Mouse (Mus musculus) limb, embryonic 15.5 days (tissue): ENCODE results near the gene AC140267.1. TPM values are rescaled to one million over a fixed set of nuclear protein-coding genes. Genes with fewer than 3 reads are reported as not detected.

ENCODE experiments used
- ATAC-seq: fragments of 200-750 bp; cut with Nextera tagmentation; 2 replicates; pipeline ENCODE4 v1.8.0; 2017; ENCODE audit warnings: low read depth, moderate TSS enrichment; ENCODE audit not compliant: insufficient number of reproducible peaks, low FRiP score, low TSS enrichment
- H3K27ac ChIP-seq: fragments of 300-500 bp; sonication (generic); 2 replicates; pipeline ENCODE4 v1.5.1; 2015; ENCODE audit warnings: moderate library complexity, mild to moderate bottlenecking, inconsistent platforms
- H3K27me3 ChIP-seq: fragments of 300-500 bp; sonication (generic); 2 replicates; pipeline ENCODE4 v1.6.1; 2015; ENCODE audit warnings: inconsistent platforms
- H3K36me3 ChIP-seq: fragments of 300-500 bp; sonication (generic); 2 replicates; pipeline ENCODE4 v1.6.1; 2015; ENCODE audit warnings: inconsistent platforms
- H3K4me1 ChIP-seq: fragments of 300-500 bp; sonication (generic); 2 replicates; pipeline ENCODE4 v1.6.1; 2015; ENCODE audit warnings: inconsistent platforms
- H3K4me2 ChIP-seq: fragments of 300-500 bp; sonication (generic); 2 replicates; pipeline ENCODE4 v1.6.1; 2015; ENCODE audit warnings: mild to moderate bottlenecking, inconsistent platforms
- H3K4me3 ChIP-seq: fragments of 300-500 bp; sonication (generic); 2 replicates; pipeline ENCODE4 v1.5.1; 2015; ENCODE audit warnings: mild to moderate bottlenecking, inconsistent platforms
- H3K9ac ChIP-seq: fragments of 300-500 bp; sonication (generic); 2 replicates; pipeline ENCODE4 v1.6.1; 2015; ENCODE audit warnings: inconsistent platforms
- H3K9me3 ChIP-seq: fragments of 300-500 bp; sonication (generic); 2 replicates; pipeline ENCODE4 v1.6.1; 2016; ENCODE audit warnings: inconsistent platforms
- WGBS: fragments of 180-500 bp; shearing (Covaris S2); methylation state at CpG from one replicate; pipeline ENCODE4 v1.1.7; 2015; 5-methylcytosine and 5-hydroxymethylcytosine counted together
- polyA plus RNA-seq: library from polyadenylated mRNA; unstranded; fragments of >200 nt; fragmentation: Nextera tagmentation; extraction: Ambion mirVana; gene quantifications from 2 replicates; pipeline ENCODE4 v1.2.1, GENCODE M21; 2015

The AC140267.1 gene
- polyA plus RNA-seq = not detected in 2 replicates

DNA sequence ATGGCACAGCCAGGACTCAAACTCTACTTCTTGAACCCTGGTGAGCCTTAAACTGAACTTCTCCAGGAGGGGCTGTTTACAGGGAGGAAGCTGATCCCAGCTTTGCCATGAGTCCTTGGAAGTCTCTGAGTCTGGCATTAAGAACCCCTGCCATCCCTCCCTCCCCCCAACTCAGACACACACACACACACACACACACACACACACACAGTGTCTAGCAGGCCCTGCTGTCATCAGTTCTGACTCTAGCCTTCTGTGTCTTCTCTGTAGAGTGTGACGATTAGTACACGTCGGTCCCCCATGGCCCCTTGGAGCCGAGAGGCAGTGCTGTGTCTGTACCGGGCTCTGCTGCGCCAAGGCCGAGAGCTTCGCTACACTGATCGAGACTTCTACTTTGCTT, at the start of gene AC140267.1:
Gene AC140267.1 (plus strand): TSS at position 301 of the 400 bp plus-strand sequence.
- Histone ChIP-seq H3K4me1 (peaks cover 16% of the 10 kb centered on the region), H3K4me2 (peak within 1 kb of the TSS; percentile 65), H3K9me3 (no peaks in the 10 kb centered on the region), H3K27ac (peak within 1 kb of the TSS; percentile 80; the same call in 1 of the 2 replicates), H3K9ac (peak within 1 kb of the TSS; percentile 63; the same call in 1 of the 2 replicates), H3K27me3 (no peaks in the 10 kb centered on the region), H3K36me3 (peaks cover 40% of the 10 kb centered on the region), H3K4me3 (peak within 1 kb of the TSS; percentile 63)
- 94% methylated on average over 9 of the region's 9 CpGs for WGBS
- no peak for ATAC-seq

DNA sequence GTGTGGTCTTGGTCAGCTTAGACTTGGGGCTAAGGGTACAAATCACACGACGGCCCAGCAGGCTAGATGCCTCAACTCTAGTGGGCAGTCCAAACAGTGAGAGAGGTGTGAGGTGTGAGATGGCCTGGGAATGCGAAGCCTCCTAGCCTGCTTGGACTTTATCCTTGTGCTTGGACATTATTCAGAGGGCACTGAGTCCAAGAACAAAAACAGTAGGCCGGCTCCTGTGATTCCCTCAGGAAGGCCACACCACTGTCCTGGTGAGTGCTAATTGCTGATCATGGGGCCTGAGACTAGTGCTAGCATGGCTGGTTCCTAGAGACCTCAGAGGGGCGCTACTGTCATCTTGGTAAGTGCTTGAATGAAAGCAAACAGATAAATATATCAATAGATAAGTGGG, 46.7 kb upstream of the AC140267.1 start:
- Histone ChIP-seq H3K36me3 (0 out of 2 replicates have a peak, but pooled peaks cover 2% of the 10 kb centered on the region), H3K27ac (no peak overlapping the region), H3K27me3 (no peaks in the 10 kb centered on the region), H3K4me3 (no peak overlapping the region), H3K9me3 (no peaks in the 10 kb centered on the region), H3K4me2 (no peak overlapping the region), H3K4me1 (peaks cover 3% of the 10 kb centered on the region; the same call in 1 of the 2 replicates), H3K9ac (no peak overlapping the region)
- no peak for ATAC-seq
- 73% methylated on average over 5 of the region's 5 CpGs for WGBS

DNA sequence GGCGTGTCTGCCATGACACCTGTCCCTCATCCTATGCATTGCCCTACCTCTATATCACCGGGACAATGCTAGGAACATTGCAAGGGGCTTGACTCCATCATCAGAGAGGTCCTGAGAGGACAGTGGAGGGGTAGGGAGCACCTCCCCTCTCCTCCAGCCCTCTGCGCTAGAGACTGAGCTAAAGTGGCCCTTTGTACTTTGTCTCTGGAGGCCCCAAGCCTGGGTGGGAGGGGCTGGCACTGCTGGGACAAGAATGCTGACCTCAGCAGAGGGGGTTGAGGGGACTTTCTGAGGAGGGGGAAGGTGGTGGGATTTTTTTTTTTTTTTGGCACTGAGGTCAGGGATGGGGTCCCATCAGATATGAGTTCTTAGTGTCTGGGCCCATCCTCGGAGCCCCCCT, 45.6 kb upstream of the AC140267.1 start:
- Histone ChIP-seq H3K4me1 (peaks cover 3% of the 10 kb centered on the region; the same call in 1 of the 2 replicates), H3K36me3 (no peaks in the 10 kb centered on the region), H3K4me3 (no peak overlapping the region), H3K9me3 (no peaks in the 10 kb centered on the region), H3K4me2 (no peak overlapping the region), H3K27me3 (no peaks in the 10 kb centered on the region), H3K27ac (no peak overlapping the region), H3K9ac (no peak overlapping the region)
- WGBS = 81% methylated on average over 4 of the region's 4 CpGs
- ATAC-seq = no peak

DNA sequence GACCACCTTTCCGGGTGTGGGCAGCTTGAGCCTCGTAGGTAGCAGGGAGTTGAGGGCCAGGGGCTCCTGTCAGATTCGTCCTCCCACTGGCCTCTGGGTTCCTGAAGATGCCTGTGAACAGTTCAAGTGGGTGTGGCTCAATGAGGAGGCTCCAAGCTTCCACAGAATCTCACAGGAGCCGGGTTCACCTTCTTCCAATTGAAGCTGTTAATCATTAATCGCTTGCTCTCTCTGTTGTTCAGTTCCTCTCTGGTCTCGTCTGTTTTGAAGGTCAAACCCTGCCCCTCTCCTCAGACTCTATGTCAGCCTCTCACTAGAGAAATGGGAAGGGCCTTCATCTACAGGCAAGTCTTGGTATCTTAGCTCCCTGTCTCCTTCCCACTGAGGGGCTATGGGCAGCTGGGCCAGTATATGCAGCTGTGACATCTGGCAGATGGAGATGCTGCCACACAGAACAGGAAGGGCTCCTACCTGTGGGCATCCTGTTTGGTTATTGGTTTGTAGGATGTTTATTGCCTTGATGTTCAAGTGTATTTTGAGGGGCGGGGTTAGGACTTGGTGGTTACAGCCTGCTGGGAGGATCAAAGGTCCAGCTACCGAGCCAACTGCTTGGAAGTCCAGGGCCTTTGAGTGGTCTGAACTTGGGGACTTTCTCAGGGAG, 43.9 kb upstream of the AC140267.1 start:
- Histone ChIP-seq H3K27me3 (no peaks in the 10 kb centered on the region), H3K9ac (no peak overlapping the region), H3K4me3 (no peak overlapping the region), H3K36me3 (no peaks in the 10 kb centered on the region), H3K27ac (no peak overlapping the region), H3K4me1 (peaks cover 3% of the 10 kb centered on the region; the same call in 1 of the 2 replicates), H3K4me2 (no peak overlapping the region), H3K9me3 (no peaks in the 10 kb centered on the region)
- no peak for ATAC-seq
- 63% methylated on average over 8 of the region's 8 CpGs for WGBS

DNA sequence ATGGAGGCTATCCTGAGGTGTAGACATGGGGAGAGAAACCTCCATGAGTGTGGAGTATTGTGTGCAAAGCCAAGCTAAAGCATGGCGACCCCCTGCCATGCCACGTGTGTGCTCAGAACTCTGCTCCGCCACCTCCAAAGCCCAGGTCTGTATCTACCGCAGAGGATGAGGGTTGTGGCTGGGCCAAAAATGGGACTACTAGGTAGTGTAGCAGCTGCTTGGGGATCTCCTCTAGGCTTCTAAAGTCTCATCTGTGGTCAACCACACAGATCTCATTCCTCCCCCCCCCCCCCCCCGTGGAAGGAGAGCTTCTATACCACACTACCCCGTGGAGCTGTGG, 43.4 kb upstream of the AC140267.1 start:
- Histone ChIP-seq H3K9ac (no peak overlapping the region), H3K4me1 (peaks cover 3% of the 10 kb centered on the region; the same call in 1 of the 2 replicates), H3K9me3 (no peaks in the 10 kb centered on the region), H3K27me3 (no peaks in the 10 kb centered on the region), H3K27ac (no peak overlapping the region), H3K36me3 (no peaks in the 10 kb centered on the region), H3K4me2 (no peak overlapping the region), H3K4me3 (no peak overlapping the region)
- ATAC-seq = no peak
- WGBS = 91% methylated on average over 5 of the region's 6 CpGs

DNA sequence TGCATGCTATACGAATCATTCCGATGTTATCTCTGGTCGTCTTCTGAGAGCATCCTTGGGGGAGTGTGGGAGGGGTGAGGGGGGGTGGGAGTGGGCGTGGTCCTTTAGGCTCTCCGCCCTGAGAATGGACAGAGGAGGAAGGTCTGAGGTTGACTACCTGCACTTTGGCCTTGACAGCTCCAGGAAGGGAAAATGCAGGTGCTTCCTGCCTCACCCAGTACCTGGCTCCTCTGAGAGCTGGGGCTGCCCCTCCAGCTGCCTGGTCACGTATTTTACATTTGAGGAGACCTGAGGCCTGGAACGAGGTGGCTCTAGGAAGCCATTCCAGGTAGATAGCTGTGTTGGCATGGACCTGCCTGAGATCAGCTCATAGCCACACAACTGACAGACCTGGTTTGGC, 42.8 kb upstream of the AC140267.1 start:
- no peaks in the 10 kb centered on the region for H3K27me3 ChIP-seq
- no peak for ATAC-seq
- H3K9ac ChIP-seq = no peak overlapping the region
- no peak overlapping the region for H3K27ac ChIP-seq
- H3K4me3 ChIP-seq = no peak overlapping the region
- H3K4me1 ChIP-seq = peaks cover 3% of the 10 kb centered on the region; the same call in 1 of the 2 replicates
- H3K4me2 ChIP-seq = no peak overlapping the region
- 83% methylated on average over 7 of the region's 7 CpGs for WGBS
- H3K9me3 ChIP-seq = no peaks in the 10 kb centered on the region
- H3K36me3 ChIP-seq = peaks cover 1% of the 10 kb centered on the region; the same call in 1 of the 2 replicates

DNA sequence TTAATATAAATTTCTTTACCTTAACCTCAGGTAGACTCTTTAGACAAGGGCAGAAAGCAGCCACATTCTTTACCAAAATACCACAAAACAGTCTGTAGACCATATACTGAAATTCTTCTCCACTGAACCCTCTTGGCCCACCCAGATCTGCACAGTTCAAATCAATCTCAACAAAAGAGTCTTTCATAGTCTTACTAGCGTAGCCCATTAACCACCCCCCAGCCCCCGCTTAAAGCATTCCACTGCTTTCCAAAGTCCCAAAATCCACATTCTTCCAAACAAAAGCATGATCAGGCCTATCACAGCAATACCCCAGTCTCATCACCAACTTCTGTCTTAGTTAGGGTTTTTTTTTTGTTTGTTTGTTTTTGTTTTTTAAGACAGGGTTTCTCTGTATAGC, 36.1 kb upstream of the AC140267.1 start:
- H3K36me3 ChIP-seq = peaks cover 2% of the 10 kb centered on the region; the same call in 1 of the 2 replicates
- no peaks in the 10 kb centered on the region for H3K27me3 ChIP-seq
- ATAC-seq = no peak
- no peak overlapping the region for H3K4me3 ChIP-seq
- no peaks in the 10 kb centered on the region for H3K4me1 ChIP-seq
- H3K9ac ChIP-seq = no peak overlapping the region
- H3K9me3 ChIP-seq = no peaks in the 10 kb centered on the region
- 70% methylated on average over 2 of the region's 2 CpGs for WGBS
- no peak overlapping the region for H3K4me2 ChIP-seq
- no peak overlapping the region for H3K27ac ChIP-seq

DNA sequence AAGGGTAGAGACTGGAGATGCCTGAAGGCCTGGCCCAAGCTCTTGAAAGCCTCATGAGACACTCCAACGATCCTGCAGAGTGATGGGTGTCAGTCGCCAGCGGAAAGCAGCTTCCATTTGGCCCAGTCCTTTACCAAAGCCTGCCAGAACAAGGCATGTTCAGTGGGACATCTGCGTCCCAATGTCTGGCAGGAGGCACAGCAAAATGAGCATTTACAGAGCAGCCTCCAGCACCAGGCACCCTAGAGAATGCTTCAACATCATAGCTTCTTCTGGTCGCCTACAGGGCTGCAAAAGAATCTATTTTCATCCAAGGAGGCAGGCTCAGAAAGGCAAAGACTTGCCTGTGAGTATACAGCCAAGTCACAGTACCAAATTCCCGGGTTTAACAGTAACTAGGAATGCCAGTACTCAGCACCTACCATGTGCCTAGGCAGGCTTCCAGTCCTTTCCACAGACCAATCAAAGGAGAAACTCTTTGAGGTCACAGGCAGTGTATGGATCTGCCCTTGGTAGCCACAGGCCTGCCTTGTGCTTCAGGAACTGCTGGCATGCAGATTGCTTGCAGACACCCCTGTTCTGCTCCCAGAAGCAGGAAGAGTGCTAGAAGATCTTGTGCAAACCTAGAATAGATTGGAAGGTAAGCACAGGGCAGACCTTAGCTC, 33.4 kb upstream of the AC140267.1 start:
- H3K4me2 ChIP-seq = no peak overlapping the region
- ATAC-seq = no peak
- H3K9me3 ChIP-seq = no peaks in the 10 kb centered on the region
- no peaks in the 10 kb centered on the region for H3K27me3 ChIP-seq
- H3K4me1 ChIP-seq = no peaks in the 10 kb centered on the region
- no peak overlapping the region for H3K27ac ChIP-seq
- no peak overlapping the region for H3K4me3 ChIP-seq
- WGBS = 76% methylated on average over 6 of the region's 6 CpGs
- H3K36me3 ChIP-seq = peaks cover 2% of the 10 kb centered on the region; the same call in 1 of the 2 replicates
- no peak overlapping the region for H3K9ac ChIP-seq

DNA sequence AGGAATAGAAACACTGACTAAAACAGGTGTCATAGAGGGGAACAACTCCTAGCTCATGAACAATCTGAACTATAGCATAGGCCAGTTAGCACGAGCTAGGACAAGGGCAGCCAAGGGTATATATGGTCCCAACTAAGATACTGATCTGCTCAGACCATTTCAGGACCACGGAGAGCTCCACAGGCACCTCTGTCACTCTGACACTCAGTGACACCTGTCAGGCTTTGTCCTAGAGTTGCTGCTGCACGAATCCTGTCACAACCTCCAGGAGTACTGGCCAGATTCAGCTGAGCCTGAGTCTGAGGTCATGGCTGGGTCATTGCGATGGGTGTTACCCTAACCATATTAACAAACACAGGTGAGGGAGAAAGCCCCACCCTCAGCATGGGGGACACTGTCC, 32.2 kb upstream of the AC140267.1 start:
- Histone ChIP-seq H3K4me2 (no peak overlapping the region), H3K9me3 (no peaks in the 10 kb centered on the region), H3K36me3 (no peaks in the 10 kb centered on the region), H3K27me3 (no peaks in the 10 kb centered on the region), H3K27ac (no peak overlapping the region), H3K9ac (no peak overlapping the region), H3K4me3 (no peak overlapping the region), H3K4me1 (peaks cover 4% of the 10 kb centered on the region; the same call in 1 of the 2 replicates)
- 35% methylated on average over 4 of the region's 4 CpGs for WGBS
- no peak for ATAC-seq

DNA sequence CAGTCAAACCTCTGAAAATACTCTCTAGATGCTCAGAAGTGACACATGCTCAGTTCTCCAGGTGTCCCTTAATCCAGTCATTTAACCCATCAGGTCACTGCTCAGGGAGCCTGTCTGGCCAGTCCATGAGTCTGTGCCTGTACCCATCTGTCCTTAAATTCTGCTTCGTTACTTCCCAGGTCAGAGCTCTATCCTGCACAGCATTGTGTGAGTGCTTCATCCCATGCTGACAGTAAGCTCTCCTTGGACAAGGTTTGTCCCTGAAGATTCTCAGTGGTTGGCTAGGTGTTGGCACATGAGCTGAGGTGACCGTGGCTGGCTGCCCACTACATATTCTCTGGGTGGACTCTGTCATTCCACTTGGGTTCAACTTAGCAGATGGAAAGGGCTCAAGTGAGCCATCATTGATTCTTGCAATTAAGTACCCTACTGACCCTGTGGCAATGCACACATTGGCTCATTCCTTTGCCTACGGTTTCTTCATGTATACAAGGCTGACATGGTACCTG, 29.5 kb upstream of the AC140267.1 start:
- Histone ChIP-seq H3K27me3 (no peaks in the 10 kb centered on the region), H3K9me3 (no peaks in the 10 kb centered on the region), H3K4me1 (peaks cover 5% of the 10 kb centered on the region; the same call in 1 of the 2 replicates), H3K36me3 (peaks cover 5% of the 10 kb centered on the region), H3K27ac (no peak overlapping the region), H3K4me2 (no peak overlapping the region), H3K4me3 (no peak overlapping the region), H3K9ac (no peak overlapping the region)
- 84% methylated on average over 3 of the region's 3 CpGs for WGBS
- no peak; the same call in 1 of the 2 replicates for ATAC-seq

DNA sequence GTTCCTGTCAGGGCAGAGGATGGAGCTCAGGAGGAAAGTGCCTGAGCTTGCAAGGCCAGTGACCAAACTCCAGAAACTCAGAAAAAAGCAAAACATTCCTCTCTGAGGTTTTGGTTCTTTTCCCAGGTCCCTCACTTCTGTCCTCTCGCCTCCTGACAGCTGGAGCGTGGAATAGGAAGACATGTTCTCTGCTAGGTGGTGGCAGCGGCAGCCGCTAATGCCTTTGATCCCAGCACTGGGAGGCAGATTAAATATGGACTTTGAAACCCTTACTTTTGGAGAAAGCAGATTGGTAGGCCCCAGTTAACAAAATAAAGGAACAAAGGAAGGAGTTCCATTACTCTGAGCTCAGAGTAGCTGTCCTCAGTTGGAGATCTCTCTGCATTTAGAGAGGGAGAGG, 27.2 kb upstream of the AC140267.1 start:
- Histone ChIP-seq H3K9me3 (no peaks in the 10 kb centered on the region), H3K36me3 (peaks cover 25% of the 10 kb centered on the region), H3K27me3 (no peaks in the 10 kb centered on the region), H3K9ac (no peak overlapping the region), H3K27ac (no peak overlapping the region), H3K4me2 (no peak overlapping the region), H3K4me1 (peaks cover 5% of the 10 kb centered on the region; the same call in 1 of the 2 replicates), H3K4me3 (no peak overlapping the region)
- ATAC-seq = no peak
- 32% methylated on average over 4 of the region's 4 CpGs for WGBS

DNA sequence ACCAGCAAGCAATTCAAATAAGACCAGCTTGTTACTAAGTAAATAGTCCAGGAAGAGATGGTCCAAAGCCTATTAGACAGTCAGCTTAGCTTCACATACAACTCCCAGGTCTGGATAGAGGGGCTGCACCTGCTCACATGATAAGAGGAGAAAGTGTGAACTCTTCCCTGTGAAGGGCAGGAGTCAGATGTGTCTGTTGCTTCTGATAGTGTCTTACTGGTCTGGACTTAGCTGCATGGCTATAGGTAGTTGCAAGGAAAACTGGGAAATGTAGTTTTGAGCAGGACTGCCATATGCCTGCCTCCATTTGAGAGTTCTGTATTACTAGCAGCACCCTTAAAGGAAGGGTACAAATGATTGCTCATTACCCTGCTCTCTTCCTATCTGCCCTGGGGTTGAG, 21.9 kb upstream of the AC140267.1 start:
- H3K9ac ChIP-seq = no peak overlapping the region
- no peak overlapping the region for H3K4me3 ChIP-seq
- peaks cover 28% of the 10 kb centered on the region for H3K36me3 ChIP-seq
- no peak overlapping the region for H3K4me2 ChIP-seq
- H3K9me3 ChIP-seq = no peaks in the 10 kb centered on the region
- no peaks in the 10 kb centered on the region for H3K4me1 ChIP-seq
- no peaks in the 10 kb centered on the region for H3K27me3 ChIP-seq
- H3K27ac ChIP-seq = no peak overlapping the region
- ATAC-seq = no peak
